Mouse (Mus musculus) lung, postnatal 0 days (tissue): ENCODE results near the gene Mipol1. TPM values are rescaled to one million over a fixed set of nuclear protein-coding genes. Genes with fewer than 3 reads are reported as not detected.

Source experiments
- ATAC-seq: fragments of 200-750 bp; cut with Nextera tagmentation; 2 replicates; pipeline ENCODE4 v1.8.0; 2017; ENCODE audit warnings: moderate library complexity
- DNase-seq: peaks from one replicate; pipeline ENCODE4 v3.0.0-alpha.2; 2016; ENCODE audit warnings: low spot score
- H3K27ac ChIP-seq: fragments of 300-500 bp; sonication (generic); 2 replicates; pipeline ENCODE4 v1.5.1; 2014; ENCODE audit warnings: antibody characterized with exemption, mild to moderate bottlenecking, low read length, mixed read lengths
- H3K27me3 ChIP-seq: fragments of 300-500 bp; sonication (generic); replicated peaks from 2 replicates; pipeline ENCODE4 v1.6.1; 2014; ENCODE audit warnings: low read length, mixed read lengths; ENCODE audit not compliant: insufficient read depth
- H3K36me3 ChIP-seq: fragments of 300-500 bp; sonication (generic); 2 replicates; pipeline ENCODE4 v1.6.1; 2014; ENCODE audit warnings: low read length, mixed read lengths; ENCODE audit not compliant: insufficient read depth
- H3K4me1 ChIP-seq: fragments of 300-500 bp; sonication (generic); 2 replicates; pipeline ENCODE4 v1.6.1; 2014; ENCODE audit warnings: antibody characterized with exemption, low read depth, low read length, mixed read lengths; ENCODE audit not compliant: insufficient read depth
- H3K4me2 ChIP-seq: fragments of 300-500 bp; sonication (generic); replicated peaks from 2 replicates; pipeline ENCODE4 v1.6.1; 2014; ENCODE audit warnings: low read depth, mild to moderate bottlenecking, low read length, moderate library complexity, mixed read lengths
- H3K4me3 ChIP-seq: fragments of 300-500 bp; sonication (generic); 2 replicates; pipeline ENCODE4 v1.5.1; 2014; ENCODE audit warnings: low read depth, low read length
- H3K9ac ChIP-seq: fragments of 300-500 bp; sonication (generic); replicated peaks from 2 replicates; pipeline ENCODE4 v1.6.1; 2014; ENCODE audit warnings: low read depth, mild to moderate bottlenecking
- H3K9me3 ChIP-seq: fragments of 300-500 bp; sonication (generic); 2 replicates; pipeline ENCODE4 v1.6.1; 2016; ENCODE audit warnings: low read length, mixed read lengths
- CTCF ChIP-seq: IDR thresholded peaks from 2 replicates; pipeline ENCODE4 v1.5.1; 2016; ENCODE audit warnings: antibody characterized with exemption, mild to moderate bottlenecking
- EP300 ChIP-seq: IDR thresholded peaks from 2 replicates; pipeline ENCODE4 v1.6.1; 2016; ENCODE audit warnings: antibody characterized with exemption, mild to moderate bottlenecking, control low read depth
- WGBS: fragments of 180-500 bp; shearing (Covaris S2); extraction: QIAGEN DNeasy Blood & Tissue Kit; methylation state at CpG from one replicate; pipeline ENCODE4 v1.1.7; 2014; 5-methylcytosine and 5-hydroxymethylcytosine counted together
- polyA plus RNA-seq: library from polyadenylated mRNA; unstranded; fragments of >200 nt; fragmentation: Nextera tagmentation; extraction: Ambion mirVana; gene quantifications from 2 replicates; pipeline ENCODE4 v1.2.1, GENCODE M21; 2015

Gene Mipol1
- polyA plus RNA-seq, 1 experiment from 2014 or later, result 6.4 TPM

DNA sequence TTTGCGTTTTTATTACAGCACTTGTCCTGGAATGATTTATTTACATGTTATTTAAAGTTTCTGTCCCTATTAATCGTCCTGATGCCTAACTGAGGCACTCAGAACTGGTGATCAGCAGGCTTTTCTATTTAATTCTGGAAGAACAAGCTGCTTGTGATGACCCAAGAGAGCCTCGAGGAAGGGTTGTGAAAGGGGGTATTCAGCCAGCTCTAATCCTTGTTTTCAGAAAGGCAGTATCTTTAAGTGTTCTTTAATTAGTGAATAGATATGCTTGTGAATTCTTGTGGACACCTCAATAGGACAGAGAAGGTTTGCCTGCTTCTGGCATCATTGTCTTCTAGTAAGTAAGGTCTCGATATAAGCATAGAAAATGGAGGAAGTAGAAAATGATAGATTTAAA, 170.0 kb downstream of the Mipol1 start:
- Histone ChIP-seq H3K36me3 (no peaks in the 10 kb centered on the region), H3K27ac (no peak overlapping the region), H3K9ac (no peak overlapping the region), H3K27me3 (no peaks in the 10 kb centered on the region), H3K9me3 (no peaks in the 10 kb centered on the region), H3K4me1 (no peaks in the 10 kb centered on the region), H3K4me3 (no peak overlapping the region), H3K4me2 (no peak overlapping the region)
- no peak for DNase-seq
- no peak for TF ChIP-seq CTCF
- TF ChIP-seq EP300, result no peak
- ATAC-seq, result no peak
- WGBS, result 52% methylated on average over 4 of the region's 4 CpGs

DNA sequence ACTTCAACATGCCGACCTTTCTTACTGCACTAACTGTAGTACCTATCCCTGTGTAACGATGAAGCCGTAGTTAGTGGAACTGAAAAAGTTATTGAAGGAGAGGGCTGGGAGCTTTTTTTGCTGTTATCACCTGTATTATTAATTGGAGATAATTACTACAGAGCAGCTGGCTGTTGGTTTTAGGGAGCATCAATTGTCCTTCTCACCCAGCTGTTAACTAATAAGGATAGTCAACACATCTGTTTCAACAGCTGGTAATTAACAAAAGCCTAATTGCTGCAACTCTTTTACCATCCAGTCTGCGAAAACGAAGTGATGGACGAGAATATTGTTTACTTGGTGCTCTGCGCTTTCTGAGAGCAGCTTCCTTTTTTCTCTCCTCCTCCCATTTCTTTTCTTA, 170.9 kb downstream of the Mipol1 start:
- H3K4me2 ChIP-seq, result no peak overlapping the region
- no peaks in the 10 kb centered on the region for H3K4me1 ChIP-seq
- no peaks in the 10 kb centered on the region for H3K9me3 ChIP-seq
- ATAC-seq (no peak), DNase-seq (no peak)
- no peaks in the 10 kb centered on the region for H3K27me3 ChIP-seq
- H3K4me3 ChIP-seq, result no peak overlapping the region
- 63% methylated on average over 7 of the region's 7 CpGs for WGBS
- no peak overlapping the region for H3K9ac ChIP-seq
- TF ChIP-seq CTCF (no peak), EP300 (no peak)
- H3K27ac ChIP-seq, result no peak overlapping the region
- H3K36me3 ChIP-seq, result no peaks in the 10 kb centered on the region

DNA sequence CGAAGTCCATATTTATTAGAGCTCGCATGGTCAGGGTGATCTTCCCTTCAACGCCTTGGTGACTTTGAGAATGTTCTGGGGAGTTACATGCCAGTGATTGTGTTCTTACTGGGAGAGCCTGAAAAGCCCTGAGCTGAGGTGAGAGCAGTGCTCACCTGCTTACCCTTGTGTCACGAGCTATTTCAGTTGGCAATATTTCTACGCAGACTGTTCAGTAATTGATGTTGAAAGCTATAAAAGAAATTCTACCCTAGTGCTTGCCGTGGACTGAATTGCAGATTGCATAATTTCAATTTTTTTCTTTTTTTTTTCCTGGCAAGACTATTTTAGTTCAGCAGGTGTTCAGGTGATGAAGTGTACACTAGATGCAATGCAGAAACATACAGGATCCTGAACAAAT, 172.1 kb downstream of the Mipol1 start:
- Histone ChIP-seq H3K4me3 (no peak overlapping the region), H3K36me3 (no peaks in the 10 kb centered on the region), H3K27ac (no peak overlapping the region), H3K4me1 (no peaks in the 10 kb centered on the region), H3K4me2 (no peak overlapping the region), H3K9ac (no peak overlapping the region), H3K9me3 (no peaks in the 10 kb centered on the region), H3K27me3 (no peaks in the 10 kb centered on the region)
- ATAC-seq (peak; percentile 73), DNase-seq (peak; percentile 55)
- TF ChIP-seq CTCF (no peak), EP300 (no peak; the same call in 1 of the 2 replicates)
- 67% methylated on average over 6 of the region's 6 CpGs for WGBS

DNA sequence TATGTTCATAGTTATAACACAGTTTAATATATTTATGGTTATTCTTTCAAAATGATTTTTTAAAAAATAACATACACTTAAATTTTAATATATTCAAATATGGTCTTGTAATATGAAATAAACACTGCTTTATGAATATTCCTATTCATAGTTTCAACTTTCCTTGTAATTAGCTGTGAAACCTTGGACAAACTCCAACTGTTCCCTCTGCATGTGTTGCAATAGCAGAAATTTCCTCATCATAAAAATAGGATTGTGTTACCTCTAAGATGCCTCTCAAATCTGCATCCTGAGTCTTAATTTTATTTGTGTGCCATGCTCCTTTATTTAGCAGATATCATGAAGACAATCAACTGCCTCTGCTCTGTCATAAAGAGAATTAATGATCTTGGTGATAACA, 179.7 kb downstream of the Mipol1 start:
- H3K4me1 ChIP-seq, result no peaks in the 10 kb centered on the region
- no peak for ATAC-seq
- TF ChIP-seq CTCF (no peak), EP300 (no peak)
- no peaks in the 10 kb centered on the region for H3K36me3 ChIP-seq
- peak; percentile 32 for DNase-seq
- no peak overlapping the region for H3K9ac ChIP-seq
- H3K4me2 ChIP-seq, result no peak overlapping the region
- no peak overlapping the region for H3K27ac ChIP-seq
- H3K4me3 ChIP-seq, result no peak overlapping the region
- no peaks in the 10 kb centered on the region for H3K27me3 ChIP-seq
- no peaks in the 10 kb centered on the region for H3K9me3 ChIP-seq

DNA sequence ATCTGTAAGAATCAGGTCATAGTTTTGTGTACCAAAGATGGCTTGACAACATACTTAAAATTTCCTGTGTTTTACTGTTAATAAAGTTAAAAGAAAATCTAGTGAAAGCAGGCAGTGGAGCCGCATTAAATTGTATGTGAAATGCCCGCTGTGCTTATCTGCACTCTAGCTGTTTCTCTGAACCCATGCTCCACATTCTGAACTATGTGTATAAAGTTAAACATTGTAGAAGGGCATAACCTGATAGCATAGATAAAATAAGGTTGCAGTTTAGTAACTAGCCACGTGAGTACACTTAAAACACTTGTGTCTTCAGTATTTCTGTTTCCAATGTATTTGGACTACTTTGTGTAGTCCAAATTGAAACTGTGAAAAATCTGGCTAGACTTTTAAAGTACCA, 183.6 kb downstream of the Mipol1 start:
- H3K9me3 ChIP-seq, result no peaks in the 10 kb centered on the region
- no peak overlapping the region for H3K4me3 ChIP-seq
- no peaks in the 10 kb centered on the region for H3K4me1 ChIP-seq
- no peaks in the 10 kb centered on the region for H3K27me3 ChIP-seq
- no peak for ATAC-seq
- WGBS, result 41% methylated on average over 3 of the region's 3 CpGs
- H3K9ac ChIP-seq, result no peak overlapping the region
- no peak for DNase-seq
- no peaks in the 10 kb centered on the region for H3K36me3 ChIP-seq
- no peak overlapping the region for H3K4me2 ChIP-seq
- H3K27ac ChIP-seq, result no peak overlapping the region
- TF ChIP-seq EP300 (no peak), CTCF (no peak)

DNA sequence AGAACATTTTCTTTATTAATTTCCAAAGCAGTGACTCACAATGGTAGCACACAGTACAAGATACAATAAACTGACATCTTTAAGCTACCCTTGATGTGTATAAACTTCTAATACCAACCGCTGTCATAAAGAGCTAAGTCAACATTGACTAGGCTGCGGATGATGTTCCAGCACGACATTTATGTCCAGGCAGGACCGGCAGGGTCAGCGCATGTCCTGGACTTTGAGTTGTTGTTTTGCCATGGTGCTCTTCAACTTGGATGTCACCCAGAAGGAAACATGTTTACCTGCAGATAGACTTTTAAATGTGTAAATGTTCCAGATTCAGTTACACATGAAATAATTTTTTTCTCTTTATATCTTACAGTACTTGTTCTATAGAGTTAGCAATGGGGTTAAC, 194.7 kb downstream of the Mipol1 start:
- Histone ChIP-seq H3K36me3 (no peaks in the 10 kb centered on the region), H3K4me1 (no peaks in the 10 kb centered on the region), H3K9ac (no peak overlapping the region), H3K4me3 (no peak overlapping the region), H3K27ac (no peak overlapping the region), H3K4me2 (no peak overlapping the region), H3K9me3 (no peaks in the 10 kb centered on the region), H3K27me3 (no peaks in the 10 kb centered on the region)
- WGBS, result 86% methylated on average over 5 of the region's 5 CpGs
- DNase-seq (no peak), ATAC-seq (no peak)
- TF ChIP-seq CTCF (no peak), EP300 (no peak)

DNA sequence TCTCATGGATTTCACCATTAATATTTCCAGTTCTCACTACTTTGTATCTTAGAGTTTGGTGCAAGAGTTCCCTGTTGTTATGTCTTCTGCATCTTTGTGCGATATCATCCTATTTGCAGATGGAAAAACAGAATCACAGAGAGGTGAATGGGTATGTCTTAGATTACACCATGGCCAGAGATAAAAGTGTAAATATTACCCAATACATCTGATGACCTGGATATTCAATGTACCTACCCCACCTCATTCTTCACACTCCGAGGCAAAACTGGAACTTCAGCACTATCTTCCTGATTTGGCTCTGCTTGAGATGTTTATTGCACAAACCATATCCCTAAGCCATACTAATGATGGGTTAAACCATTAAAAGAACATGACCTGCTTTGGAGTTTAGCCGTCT, 198.0 kb downstream of the Mipol1 start:
- no peak for TF ChIP-seq CTCF
- no peak for TF ChIP-seq EP300
- Histone ChIP-seq H3K36me3 (no peaks in the 10 kb centered on the region), H3K4me1 (no peaks in the 10 kb centered on the region), H3K9me3 (no peaks in the 10 kb centered on the region), H3K27ac (no peak overlapping the region), H3K9ac (no peak overlapping the region), H3K4me3 (no peak overlapping the region), H3K27me3 (no peaks in the 10 kb centered on the region), H3K4me2 (no peak overlapping the region)
- ATAC-seq (no peak), DNase-seq (no peak)
- 82% methylated on average over 3 of the region's 3 CpGs for WGBS
